Mouse (Mus musculus): ENCODE results near the gene Wrap73.
A peak's percentile ranks its signal among the peaks of the same experiment; 100 is the strongest.

Gene Wrap73

DNA sequence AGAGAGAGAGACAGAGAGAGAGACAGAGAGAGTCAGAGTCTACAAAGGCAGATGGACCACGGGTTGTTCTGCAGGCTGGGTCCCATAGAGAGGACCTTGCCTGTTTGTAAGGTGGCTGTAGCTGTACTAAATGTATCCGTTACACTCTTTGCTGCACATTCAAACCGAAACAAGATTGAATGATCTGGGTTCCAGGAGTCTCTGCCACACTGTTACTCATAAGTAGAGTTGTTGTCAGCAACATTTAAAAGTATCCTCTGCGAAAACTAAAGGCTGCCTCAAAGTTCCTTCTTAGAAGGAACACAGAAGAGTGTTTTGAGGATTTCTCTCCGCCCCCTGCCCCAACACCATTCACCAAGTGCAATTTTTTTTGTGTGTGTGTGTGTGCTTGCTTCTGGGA is 5.0 kb upstream of the Wrap73 start:
- ATAC-seq (ENCODE audit: insufficient number of reproducible peaks, low FRiP score, low TSS enrichment), result no peak

- ATAC-seq (ENCODE audit: insufficient number of reproducible peaks, low FRiP score, low TSS enrichment), result peak; percentile 31; the same call in 1 of the 2 replicates
Measured at GRCm38 (mm10) chr4:154139671-154140181, 2.4 kb upstream of the Wrap73 start.

DNA sequence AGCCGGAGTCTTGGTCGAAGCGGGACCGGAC is 2.2 kb upstream of the Wrap73 start, which contains the start of gene Trp73:
Gene Trp73 (minus strand): TSS at position 27 of the 31 bp plus-strand sequence.
- no peak for ATAC-seq (ENCODE audit: insufficient number of reproducible peaks, low FRiP score, low TSS enrichment)

DNA sequence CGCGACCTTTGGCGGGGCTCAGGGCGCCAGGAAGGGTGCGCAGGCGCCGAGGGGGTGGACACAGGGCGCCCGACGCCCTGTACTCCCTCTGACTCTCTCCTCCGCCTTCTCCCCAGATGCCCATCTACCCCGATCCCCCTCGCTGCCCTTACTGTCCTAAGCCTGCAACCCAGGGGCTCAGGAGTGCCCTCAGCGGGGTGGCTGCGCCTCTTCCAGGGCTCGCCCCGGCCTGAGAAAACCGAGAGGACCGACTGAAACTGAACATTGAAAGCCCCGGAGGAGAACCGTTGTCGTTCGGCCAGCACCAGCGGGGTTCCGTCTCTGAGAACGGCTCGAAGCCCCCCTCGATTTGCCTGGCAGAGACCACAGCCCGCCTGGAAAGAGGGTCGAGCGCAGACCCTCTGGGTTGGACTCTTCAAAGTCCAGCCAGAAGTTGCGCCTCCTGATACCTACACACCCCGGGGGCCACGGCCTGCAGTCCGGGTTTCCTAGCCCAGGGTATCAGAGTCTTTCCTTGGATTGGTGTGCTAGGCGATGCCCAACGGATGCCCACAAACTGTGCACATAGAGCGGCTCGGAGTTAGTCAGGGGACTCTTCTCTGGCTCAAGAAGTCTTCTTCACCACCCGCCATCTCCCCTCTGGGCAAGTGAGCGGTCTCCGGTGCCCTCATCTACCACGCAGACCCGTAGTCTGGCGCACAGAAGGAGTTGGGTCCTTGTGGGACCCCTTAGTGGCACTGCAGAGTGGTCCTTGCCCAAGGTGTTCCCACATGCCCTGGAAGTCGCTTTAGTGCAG is 1.8 kb upstream of the Wrap73 start:
- ATAC-seq (ENCODE audit: insufficient number of reproducible peaks, low FRiP score, low TSS enrichment), result peak; percentile 18; the same call in 1 of the 2 replicates

GRCm38 (mm10) chr4:154141009-154141867 is 934 bp upstream of the Wrap73 start:
- no peak for ATAC-seq (ENCODE audit: insufficient number of reproducible peaks, low FRiP score, low TSS enrichment)

- ATAC-seq (ENCODE audit: insufficient number of reproducible peaks, low FRiP score, low TSS enrichment), result no peak
Measured at GRCm38 (mm10) chr4:154144712-154145111, 2.5 kb downstream of the Wrap73 start.

DNA sequence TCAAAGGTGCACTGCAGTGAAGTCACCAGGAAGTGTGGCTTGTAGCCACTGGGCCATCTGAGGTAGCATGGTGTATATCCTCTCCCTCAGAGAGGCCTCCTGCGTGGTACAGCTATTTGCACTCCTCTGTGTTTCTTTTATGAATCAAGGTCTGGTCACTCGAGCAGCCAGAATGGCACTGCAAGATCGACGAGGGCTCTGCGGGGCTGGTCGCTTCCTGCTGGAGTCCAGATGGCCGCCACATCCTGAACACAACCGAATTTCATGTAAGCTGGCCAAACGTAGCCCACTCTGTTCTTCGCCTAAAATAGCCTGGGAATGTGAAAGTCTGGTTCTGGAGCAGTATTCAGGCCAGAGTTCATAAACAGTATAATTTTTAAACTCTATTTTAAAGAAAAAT is 4.2 kb downstream of the Wrap73 start:
- ATAC-seq (ENCODE audit: insufficient number of reproducible peaks, low FRiP score, low TSS enrichment), result peak; percentile 64; the same call in 1 of the 2 replicates

DNA sequence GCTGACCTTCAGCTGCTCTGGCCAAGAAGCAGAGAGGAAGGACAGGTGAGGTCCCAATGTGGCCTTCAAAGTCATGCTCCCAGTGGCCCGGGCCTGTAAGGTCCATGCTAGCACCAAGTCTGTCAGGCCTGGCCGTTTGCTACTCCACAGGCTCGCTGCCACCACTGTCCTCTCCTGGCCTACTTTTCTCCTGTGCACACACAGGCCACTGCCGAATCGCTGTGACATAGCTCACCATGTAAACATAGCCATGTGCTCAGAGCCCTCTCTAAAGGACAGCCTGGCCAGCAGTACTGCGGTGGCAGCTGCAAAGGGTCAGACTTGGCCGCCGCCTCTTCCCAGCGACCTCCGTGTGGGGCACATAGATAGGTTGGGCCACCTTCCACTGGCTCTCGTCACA is 11.9 kb downstream of the Wrap73 start:
- ATAC-seq (ENCODE audit: insufficient number of reproducible peaks, low FRiP score, low TSS enrichment), result no peak

DNA sequence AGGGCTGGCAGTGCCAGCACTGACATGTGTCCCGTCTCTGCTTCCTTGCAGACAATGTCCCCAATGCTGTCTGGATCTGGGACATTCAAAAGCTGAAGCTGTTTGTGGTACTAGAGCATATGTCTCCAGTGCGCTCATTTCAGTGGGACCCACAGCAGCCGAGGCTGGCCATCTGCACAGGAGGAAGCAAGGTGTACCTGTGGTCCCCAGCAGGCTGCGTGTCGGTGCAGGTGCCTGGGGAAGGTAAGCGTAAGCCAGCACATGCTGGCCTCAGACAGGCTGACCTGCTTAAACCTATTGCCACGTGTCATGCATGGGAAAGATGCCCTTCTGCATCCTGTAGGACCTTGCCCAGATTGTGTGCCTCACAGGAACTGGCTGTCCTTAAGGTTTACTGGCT is 13.9 kb downstream of the Wrap73 start:
- ATAC-seq (ENCODE audit: insufficient number of reproducible peaks, low FRiP score, low TSS enrichment), result no peak

DNA sequence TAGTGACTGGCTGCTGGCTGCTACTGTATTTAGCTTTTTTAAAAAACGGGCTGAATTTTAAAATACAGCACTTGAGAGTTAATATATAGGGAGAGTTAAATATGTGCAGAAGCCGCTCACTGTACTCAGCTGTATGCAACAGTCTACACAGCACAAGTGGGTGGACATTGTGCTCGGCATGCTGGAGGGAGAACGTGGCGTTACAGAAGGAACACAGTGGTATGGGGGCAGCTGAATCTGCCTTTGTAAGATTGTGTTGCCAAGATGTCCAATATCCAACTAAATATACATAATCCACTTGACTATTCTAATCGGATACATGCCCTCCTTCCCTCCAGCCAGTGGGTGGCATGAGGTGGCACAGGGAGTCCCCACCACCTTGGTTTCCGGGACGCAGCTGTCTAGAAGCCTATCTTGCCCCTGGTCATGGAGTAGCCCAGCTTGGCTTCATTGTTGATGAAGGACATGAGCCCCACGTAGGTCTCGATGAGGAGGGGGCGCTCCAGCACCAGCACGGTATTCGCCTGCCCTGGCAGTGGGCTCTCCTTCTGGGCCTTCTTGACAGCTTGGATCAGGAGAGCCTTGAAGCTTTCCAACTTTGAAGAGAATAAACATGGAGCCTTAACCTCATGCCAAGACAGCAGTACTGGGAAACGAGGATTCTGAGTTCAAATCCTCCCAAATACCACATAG is 15.9 kb downstream of the Wrap73 start:
- no peak for ATAC-seq (ENCODE audit: insufficient number of reproducible peaks, low FRiP score, low TSS enrichment)

DNA sequence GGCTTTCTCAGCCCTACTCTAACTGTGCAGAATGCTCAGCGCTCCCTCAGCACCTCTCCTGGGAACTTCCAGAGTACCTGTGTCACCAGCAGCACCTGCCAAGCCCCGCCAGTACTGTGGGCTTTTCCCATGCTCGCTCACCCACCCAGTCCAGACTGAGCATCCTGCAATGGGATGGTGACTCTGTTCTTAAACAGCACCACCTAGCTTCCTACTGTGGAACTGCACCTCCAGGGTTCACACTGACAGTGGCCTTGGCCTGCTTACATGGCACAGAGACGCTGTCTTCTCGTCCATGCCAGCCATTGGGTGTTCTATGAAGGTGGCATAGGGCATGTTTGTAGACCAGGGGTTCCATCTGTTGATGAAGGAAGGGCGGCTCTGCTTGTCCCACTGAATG is 16.8 kb downstream of the Wrap73 start:
- ATAC-seq (ENCODE audit: insufficient number of reproducible peaks, low FRiP score, low TSS enrichment), result no peak

DNA sequence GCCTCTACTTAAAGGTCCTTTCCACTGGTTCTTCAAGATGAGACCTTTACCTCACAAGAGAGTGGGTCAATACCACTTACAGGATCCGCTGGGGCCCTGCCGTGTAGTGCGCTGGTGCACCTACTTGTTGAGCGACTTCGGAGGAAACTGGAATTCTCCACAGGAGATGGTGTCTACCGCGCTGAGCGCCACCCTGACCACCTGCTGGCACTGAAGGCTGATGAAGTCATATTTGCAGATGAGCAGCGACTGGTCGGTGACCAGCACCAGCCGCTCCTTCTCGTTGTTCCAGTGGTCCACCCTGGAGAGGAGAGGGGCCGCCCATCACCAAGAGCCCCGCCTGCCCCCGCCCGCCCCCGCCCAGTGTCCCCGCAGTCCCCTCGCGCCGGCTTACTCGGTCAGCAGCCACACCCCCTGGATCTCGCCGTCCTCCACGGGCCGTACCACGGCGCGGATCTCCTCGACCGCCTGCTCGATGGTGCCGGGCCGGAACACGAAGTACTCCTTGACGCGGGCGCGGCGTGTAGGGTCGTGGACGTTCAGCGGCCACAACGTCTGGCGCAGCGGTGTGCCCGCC is 17.9 kb downstream of the Wrap73 start:
- ATAC-seq (ENCODE audit: insufficient number of reproducible peaks, low FRiP score, low TSS enrichment), result peak; percentile 3; the same call in 1 of the 2 replicates

GRCm38 (mm10) chr4:154160538-154161390 is 18.6 kb downstream of the Wrap73 start, which contains the start of gene Tprgl:
Gene Tprgl, minus strand, starts transcription at chr4:154160666.
- peak; percentile 94 for ATAC-seq (ENCODE audit: insufficient number of reproducible peaks, low FRiP score, low TSS enrichment)

DNA sequence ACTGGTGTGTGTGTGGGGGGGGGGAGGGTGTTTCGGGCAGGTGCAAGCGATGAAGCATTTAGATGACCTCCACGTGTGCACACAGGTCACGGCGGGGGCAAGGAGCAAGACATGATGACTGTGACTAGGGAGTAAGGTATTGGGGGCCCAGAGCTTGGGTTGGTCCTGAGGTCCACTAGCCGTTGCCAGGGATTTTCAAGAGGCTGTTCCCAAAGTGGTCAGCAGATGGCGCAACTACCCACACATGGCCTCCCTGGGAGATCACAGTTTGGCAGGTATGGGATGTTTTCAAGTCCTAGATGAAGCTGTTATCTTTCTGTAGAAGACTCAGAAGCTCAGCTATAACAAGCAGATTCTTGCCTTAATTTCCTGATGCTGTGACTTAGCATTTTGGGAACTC is 21.1 kb downstream of the Wrap73 start:
- no peak for ATAC-seq (ENCODE audit: insufficient number of reproducible peaks, low FRiP score, low TSS enrichment)

- ATAC-seq (ENCODE audit: insufficient number of reproducible peaks, low FRiP score, low TSS enrichment), result no peak
Measured at GRCm38 (mm10) chr4:154167053-154167452, 24.9 kb downstream of the Wrap73 start.

GRCm38 (mm10) chr4:154170021-154170420 is 27.8 kb downstream of the Wrap73 start:
- no peak for ATAC-seq (ENCODE audit: insufficient number of reproducible peaks, low FRiP score, low TSS enrichment)

- ATAC-seq (ENCODE audit: insufficient number of reproducible peaks, low FRiP score, low TSS enrichment), result no peak
Measured at GRCm38 (mm10) chr4:154170506-154171150, 28.5 kb downstream of the Wrap73 start, which contains the start of gene Megf6. Gene Megf6, plus strand, starts transcription at chr4:154170730.

DNA sequence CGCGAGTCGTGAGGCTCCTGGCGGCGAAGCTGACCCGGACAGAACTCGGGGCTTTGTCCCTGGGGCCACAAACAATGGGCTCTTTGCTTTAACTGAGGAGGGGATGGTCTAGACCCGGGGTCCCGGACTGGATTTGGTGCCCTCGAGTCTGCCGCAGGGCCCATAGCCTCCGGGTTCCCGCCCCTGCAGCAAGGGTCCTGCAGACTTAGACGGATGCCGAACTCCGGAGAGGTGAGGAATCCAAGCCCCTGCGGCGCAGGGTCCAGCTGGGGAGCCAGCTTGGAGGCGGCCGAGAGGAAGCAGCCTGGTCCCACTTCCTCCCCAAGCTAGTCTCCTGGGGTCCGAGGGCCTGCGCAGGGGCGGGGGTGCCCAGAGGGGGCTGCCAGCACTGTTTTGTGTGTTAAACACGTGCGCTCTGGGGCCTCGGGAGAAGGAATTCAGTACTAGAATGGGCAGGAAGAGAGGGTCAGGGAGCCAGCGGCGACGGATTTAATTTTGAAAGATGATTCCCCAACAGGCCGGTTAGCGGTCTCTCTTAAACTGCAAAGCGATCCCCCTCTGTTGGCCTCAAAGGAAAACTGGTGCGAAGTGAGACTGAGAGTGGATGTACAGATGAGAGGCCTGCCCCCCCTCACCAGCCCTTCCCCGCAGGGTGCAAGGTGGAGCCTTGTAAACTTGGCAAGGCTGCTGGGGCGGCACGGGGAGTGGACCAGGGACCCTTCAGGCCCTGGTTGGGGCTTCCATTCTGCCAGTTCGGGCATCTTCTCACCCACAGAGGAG is 29.2 kb downstream of the Wrap73 start:
- ATAC-seq (ENCODE audit: insufficient number of reproducible peaks, low FRiP score, low TSS enrichment), result no peak

All from cerebellum, adult (tissue).